Mouse (Mus musculus): ENCODE data around the gene Frmd4a. TPM values are rescaled to one million over a fixed set of nuclear protein-coding genes. Genes with fewer than 3 reads are reported as not detected.
"Not testable (repeated sequence)": the region's sequence is repeated elsewhere in the genome, so short reads cannot be mapped to it uniquely, and the experiment has no call there.

Frmd4a gene
- polyA plus RNA-seq, 1 experiment from 2014 or later = 33.1 TPM

DNA sequence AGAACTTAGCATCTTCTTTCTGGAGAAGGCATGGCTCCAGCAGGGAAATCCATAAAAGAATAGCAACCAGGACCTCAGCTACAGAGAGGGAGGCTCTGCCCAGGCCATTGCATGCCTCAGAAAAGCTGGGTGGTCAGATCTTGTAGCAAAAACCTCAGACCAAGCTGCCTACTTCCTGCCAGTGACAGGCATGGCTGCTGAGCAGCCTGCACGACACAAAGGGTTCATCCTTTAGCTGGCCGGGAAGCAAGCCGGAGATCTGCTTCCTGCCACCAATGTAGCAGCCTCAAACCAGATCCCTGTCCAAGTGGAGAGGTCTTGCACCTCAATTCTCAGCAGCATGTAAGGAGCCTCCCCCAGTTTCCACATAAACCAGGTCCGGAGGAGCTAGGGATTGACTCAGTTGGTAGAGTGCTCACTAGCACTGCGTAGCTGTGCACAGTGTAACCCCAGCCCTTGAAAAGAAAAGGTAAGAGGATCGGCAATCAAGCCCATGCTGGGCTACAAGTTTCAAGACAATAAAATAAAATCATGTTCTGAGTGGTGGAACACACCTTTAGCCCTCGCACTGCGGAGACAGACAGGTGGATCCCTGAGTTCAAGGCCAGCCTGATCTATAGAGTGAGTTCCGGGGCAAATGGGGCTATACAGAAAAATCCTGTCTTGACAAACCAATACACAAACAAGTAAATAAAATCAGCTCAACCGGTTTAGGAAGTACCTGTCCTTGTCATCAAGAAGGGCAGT lies 532.7 kb downstream of the Frmd4a start:
- H3K9me3 ChIP-seq (replicated peaks) = 0 out of 2 replicates have a peak, but pooled peaks cover 8% of the 10 kb centered on the region
- H3K36me3 ChIP-seq = peaks cover 86% of the 10 kb centered on the region
- no peak for DNase-seq (ENCODE audit: low spot score)
- peaks cover 22% of the 10 kb centered on the region for H3K4me1 ChIP-seq
- 91% methylated on average over 10 of the region's 10 CpGs for WGBS
- peak overlapping the region; percentile 35; the same call in 1 of the 2 replicates for H3K27ac ChIP-seq (replicated peaks)
- H3K4me3 ChIP-seq = no peak overlapping the region
- H3K27me3 ChIP-seq (ENCODE audit: low read depth, poor library complexity, severe bottlenecking) = no peaks in the 10 kb centered on the region

DNA sequence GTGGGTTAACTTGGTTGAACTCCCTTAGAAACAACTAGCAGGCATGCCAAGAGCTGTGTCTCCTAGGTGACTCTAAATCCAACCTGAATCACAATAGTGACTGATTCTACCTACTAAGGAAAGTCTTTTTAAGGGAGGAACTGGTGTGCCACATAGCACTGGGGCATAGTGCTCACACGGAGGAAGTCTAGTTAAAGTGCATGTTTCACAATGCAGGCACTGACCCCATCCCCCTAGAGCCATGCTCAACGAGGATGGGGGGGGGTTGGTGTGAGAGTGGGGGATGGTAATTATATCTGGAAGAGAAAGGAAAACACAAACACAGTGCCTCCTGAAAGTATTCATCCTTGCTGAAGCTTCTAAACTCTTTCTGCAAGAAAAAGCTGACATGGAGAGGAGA lies 533.9 kb downstream of the Frmd4a start:
- H3K27ac ChIP-seq (replicated peaks) = peak overlapping the region; percentile 55

DNA sequence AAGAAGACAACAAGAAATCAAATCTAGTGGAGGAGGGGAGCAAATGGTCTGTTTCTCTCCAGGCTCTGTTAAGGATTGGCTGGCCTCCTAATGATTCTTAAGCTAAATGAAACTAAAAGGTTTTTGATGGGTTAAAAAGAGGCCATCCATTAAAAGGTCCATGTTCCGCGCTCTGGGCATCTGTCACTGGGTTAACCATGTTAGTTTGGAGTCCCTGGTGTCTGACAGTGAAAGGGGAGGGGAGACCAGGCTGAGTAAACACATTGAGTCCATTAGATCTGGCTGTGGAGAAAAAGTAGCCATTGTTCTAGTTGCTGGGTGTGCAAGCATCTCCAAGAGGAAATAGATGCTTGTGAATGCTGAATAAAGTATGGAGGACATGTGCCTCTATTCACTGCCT lies 534.3 kb downstream of the Frmd4a start:
- Histone ChIP-seq H3K4me1 (peaks cover 36% of the 10 kb centered on the region), H3K36me3 (peaks cover 71% of the 10 kb centered on the region), H3K9me3 (replicated peaks) (0 out of 2 replicates have a peak, but pooled peaks cover 8% of the 10 kb centered on the region), H3K27ac (replicated peaks) (peak overlapping the region; percentile 55; the same call in 1 of the 2 replicates), H3K4me3 (no peak overlapping the region), H3K27me3 (ENCODE audit: low read depth, poor library complexity, severe bottlenecking) (no peaks in the 10 kb centered on the region)
- 76% methylated on average over 2 of the region's 2 CpGs for WGBS
- no peak for DNase-seq (ENCODE audit: low spot score)

More for the DNA sequence above, 533.9 kb downstream of the Frmd4a start:
- no peak overlapping the region for H3K4me3 ChIP-seq
- 0 out of 2 replicates have a peak, but pooled peaks cover 8% of the 10 kb centered on the region for H3K9me3 ChIP-seq (replicated peaks)
- peaks cover 75% of the 10 kb centered on the region for H3K36me3 ChIP-seq
- H3K4me1 ChIP-seq = peaks cover 32% of the 10 kb centered on the region
- no peaks in the 10 kb centered on the region for H3K27me3 ChIP-seq (ENCODE audit: low read depth, poor library complexity, severe bottlenecking)
- no peak for DNase-seq (ENCODE audit: low spot score)
- WGBS = 45% methylated on average over 2 of the region's 2 CpGs

DNA sequence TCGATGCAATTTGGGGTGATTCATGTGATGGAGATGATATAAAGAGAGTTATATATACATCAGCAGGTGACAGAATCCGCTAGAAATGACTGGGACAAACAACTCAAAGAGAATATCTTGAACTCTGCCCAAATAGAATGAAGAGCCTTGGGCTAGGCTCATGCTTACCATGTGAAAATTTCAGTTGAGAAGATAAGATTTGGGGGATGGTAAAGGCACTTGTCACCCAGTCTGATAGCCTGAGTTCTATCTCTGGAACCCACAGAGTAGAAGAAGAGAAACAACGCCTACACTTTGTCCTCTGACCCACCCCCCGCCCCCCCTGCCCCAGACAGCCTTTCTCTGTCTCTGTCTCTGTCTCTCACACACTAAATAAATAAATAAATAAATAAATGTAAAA lies 535.0 kb downstream of the Frmd4a start:
- peaks cover 42% of the 10 kb centered on the region for H3K4me1 ChIP-seq
- H3K4me3 ChIP-seq = no peak overlapping the region
- no peak for DNase-seq (ENCODE audit: low spot score)
- H3K27ac ChIP-seq (replicated peaks) = no peak overlapping the region
- 0 out of 2 replicates have a peak, but pooled peaks cover 8% of the 10 kb centered on the region for H3K9me3 ChIP-seq (replicated peaks)
- no peaks in the 10 kb centered on the region for H3K27me3 ChIP-seq (ENCODE audit: low read depth, poor library complexity, severe bottlenecking)
- H3K36me3 ChIP-seq = peaks cover 65% of the 10 kb centered on the region
- WGBS = 90% methylated on average over 4 of the region's 4 CpGs

DNA sequence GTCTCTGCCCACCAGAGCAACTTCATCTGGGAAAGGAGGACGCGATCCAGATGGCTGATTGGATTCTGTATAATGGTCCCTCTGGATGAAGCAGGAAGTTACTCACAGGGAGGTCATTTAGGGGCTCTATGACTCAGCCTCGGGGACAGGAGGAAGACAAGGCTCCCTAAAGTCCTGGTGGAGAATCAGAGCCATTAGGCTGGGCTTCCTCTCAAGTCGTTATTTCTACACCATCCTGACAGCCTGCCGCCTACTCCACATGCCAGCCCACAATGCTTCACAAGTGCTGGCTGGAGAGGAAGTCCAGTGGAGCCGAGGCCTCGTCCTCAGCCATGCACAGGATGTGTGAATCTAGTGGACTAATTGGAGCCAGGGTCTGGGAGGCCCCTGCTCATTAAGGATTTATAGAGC lies 537.7 kb downstream of the Frmd4a start:
- DNase-seq (ENCODE audit: low spot score) = no peak
- H3K4me3 ChIP-seq = no peak overlapping the region
- H3K27me3 ChIP-seq (ENCODE audit: low read depth, poor library complexity, severe bottlenecking) = no peaks in the 10 kb centered on the region
- H3K27ac ChIP-seq (replicated peaks) = peak overlapping the region; percentile 93
- peaks cover 69% of the 10 kb centered on the region for H3K4me1 ChIP-seq
- peaks cover 40% of the 10 kb centered on the region for H3K36me3 ChIP-seq
- WGBS = 61% methylated on average over 7 of the region's 7 CpGs
- H3K9me3 ChIP-seq (replicated peaks) = 0 out of 2 replicates have a peak, but pooled peaks cover 8% of the 10 kb centered on the region

DNA sequence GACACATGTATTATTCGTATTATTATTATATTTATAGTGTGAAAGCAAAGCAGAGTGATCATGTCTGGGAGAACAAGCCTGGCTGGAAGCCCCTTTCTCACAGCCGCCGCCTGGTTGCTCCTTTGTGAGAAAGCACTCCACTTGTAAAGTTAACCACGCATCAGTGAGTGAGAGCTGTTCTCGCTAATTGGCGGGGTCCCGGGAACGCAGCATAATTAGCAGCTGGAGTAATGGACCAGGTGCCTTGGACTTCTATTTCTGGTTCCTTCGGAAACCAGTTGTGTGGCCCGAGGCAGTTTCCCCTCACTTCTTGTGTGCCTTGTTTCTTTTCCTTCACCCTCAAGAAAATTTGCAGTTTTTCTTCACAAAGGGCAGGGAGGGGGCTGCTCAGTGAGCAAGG lies 538.7 kb downstream of the Frmd4a start:
- DNase-seq (ENCODE audit: low spot score) = no peak
- Histone ChIP-seq H3K27me3 (ENCODE audit: low read depth, poor library complexity, severe bottlenecking) (no peaks in the 10 kb centered on the region), H3K36me3 (peaks cover 33% of the 10 kb centered on the region), H3K9me3 (replicated peaks) (0 out of 2 replicates have a peak, but pooled peaks cover 3% of the 10 kb centered on the region), H3K4me1 (peaks cover 76% of the 10 kb centered on the region), H3K27ac (replicated peaks) (peak overlapping the region; percentile 93), H3K4me3 (peak overlapping the region; percentile 20; the same call in 1 of the 2 replicates)
- 33% methylated on average over 10 of the region's 10 CpGs for WGBS

DNA sequence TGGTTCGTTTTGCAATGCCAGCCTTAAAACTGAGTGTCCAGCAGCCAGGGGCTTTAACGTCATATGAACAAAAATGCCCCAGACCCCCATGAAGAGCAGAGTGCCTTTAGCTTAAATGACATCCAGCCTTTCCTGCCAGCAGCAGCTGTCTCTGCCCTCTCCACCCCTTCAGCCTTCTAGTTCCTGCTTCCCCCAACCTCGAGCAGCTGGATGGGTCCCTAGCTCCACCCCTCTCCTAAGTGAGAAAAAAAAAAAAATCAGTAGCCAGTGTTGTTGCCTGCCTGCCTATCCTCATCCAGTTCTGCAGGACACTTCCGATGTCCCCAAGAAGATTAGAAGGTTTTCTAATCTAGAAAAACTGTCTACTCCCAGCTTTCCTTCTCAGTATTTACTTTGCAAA lies 539.5 kb downstream of the Frmd4a start:
- Histone ChIP-seq H3K36me3 (peaks cover 32% of the 10 kb centered on the region), H3K4me3 (no peak overlapping the region), H3K9me3 (replicated peaks) (no peaks in the 10 kb centered on the region), H3K27ac (replicated peaks) (peak overlapping the region; percentile 93), H3K27me3 (ENCODE audit: low read depth, poor library complexity, severe bottlenecking) (no peaks in the 10 kb centered on the region), H3K4me1 (peaks cover 76% of the 10 kb centered on the region)
- WGBS = 32% methylated on average over 4 of the region's 4 CpGs
- DNase-seq (ENCODE audit: low spot score) = peak; percentile 36

DNA sequence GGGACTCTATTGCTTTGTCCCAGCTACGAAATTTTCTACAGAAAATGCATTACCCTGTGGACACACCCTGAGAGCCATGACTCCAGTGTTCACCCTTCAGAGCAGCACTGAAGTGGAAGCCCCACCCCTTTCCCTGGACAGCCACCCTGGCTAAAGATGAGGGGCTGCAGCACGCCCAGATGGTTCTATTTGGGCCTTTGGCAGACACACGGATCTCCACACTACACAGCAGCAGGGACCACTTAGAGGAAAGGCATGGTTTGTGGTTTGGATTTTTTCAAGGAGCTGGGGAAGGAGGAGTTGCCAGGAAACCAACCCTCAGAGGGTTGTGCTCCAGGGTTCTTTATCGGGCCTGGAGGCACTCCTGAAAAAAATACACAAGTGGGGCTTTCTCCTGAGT lies 539.9 kb downstream of the Frmd4a start:
- H3K4me1 ChIP-seq = peaks cover 79% of the 10 kb centered on the region
- no peaks in the 10 kb centered on the region for H3K9me3 ChIP-seq (replicated peaks)
- peak overlapping the region; percentile 93 for H3K27ac ChIP-seq (replicated peaks)
- WGBS = 57% methylated on average over 4 of the region's 4 CpGs
- no peak for DNase-seq (ENCODE audit: low spot score)
- H3K27me3 ChIP-seq (ENCODE audit: low read depth, poor library complexity, severe bottlenecking) = no peaks in the 10 kb centered on the region
- H3K36me3 ChIP-seq = peaks cover 36% of the 10 kb centered on the region
- H3K4me3 ChIP-seq = no peak overlapping the region

DNA sequence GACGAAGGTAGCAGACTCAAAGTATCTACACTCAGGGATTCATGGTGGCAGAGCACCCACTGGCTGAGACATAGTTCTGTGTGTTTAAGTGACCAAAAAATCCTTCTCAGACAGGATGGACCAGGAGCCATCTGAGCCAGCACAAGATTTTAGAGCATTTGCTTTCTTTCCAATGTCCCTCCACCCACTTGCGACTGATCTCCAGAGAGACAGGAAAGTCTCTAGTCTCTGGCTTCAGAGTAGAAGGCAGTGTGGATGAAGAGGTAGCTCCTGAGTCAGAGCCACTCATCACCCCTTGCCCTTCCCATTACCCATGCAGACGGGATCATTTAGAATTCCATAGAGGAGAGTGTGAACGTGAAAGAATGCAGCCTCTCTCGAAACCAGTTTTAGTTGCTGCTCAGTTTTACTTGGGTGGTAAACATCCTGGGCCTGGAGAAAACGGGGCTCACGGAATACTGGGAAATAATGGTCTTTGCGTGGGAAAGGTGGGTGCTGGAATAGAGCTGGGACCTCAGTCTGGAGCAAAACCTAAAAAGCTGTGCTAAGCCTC lies 541.2 kb downstream of the Frmd4a start:
- Histone ChIP-seq H3K27me3 (ENCODE audit: low read depth, poor library complexity, severe bottlenecking) (no peaks in the 10 kb centered on the region), H3K4me3 (peak overlapping the region; percentile 59), H3K9me3 (replicated peaks) (no peaks in the 10 kb centered on the region), H3K27ac (replicated peaks) (peak overlapping the region; percentile 93), H3K4me1 (peaks cover 92% of the 10 kb centered on the region), H3K36me3 (peaks cover 38% of the 10 kb centered on the region)
- peak; percentile 31 for DNase-seq (ENCODE audit: low spot score)
- WGBS = 22% methylated on average over 8 of the region's 8 CpGs

DNA sequence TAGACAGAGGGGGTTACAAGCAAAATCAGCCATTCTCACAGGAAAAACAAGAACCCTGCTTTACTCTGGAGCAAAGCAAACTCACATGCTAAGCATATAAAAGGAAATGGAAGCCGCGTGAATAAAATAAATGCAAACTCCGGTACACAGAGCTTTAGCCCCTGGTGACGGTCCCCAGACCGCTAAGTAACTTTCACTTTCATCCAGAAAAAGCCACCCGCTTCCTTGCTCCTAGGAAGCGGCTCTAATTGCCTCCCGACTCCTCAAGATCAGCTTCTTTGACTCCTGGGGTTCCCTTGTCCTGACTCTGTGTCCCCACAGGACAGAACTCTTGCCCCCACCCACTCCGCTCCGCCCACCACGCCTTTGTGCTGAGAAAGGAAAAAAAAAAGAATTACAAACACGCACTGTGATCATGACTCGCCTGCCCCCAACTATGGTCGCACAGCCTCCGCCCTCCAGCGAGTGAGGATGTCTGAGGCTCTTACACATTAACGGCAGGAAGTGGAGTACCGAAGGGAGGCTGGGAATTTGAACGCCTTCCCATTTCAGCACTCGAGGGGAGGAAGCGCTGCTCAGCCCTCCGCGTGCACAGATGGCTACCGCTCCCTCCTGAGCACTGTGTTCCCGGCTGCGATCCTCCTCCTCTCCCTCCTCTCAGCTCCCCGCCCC lies 541.8 kb downstream of the Frmd4a start:
- peak overlapping the region; percentile 59 for H3K4me3 ChIP-seq
- H3K36me3 ChIP-seq = peaks cover 38% of the 10 kb centered on the region
- H3K27me3 ChIP-seq (ENCODE audit: low read depth, poor library complexity, severe bottlenecking) = no peaks in the 10 kb centered on the region
- peak overlapping the region; percentile 93 for H3K27ac ChIP-seq (replicated peaks)
- peak; percentile 81 for DNase-seq (ENCODE audit: low spot score)
- H3K9me3 ChIP-seq (replicated peaks) = no peaks in the 10 kb centered on the region
- peaks cover 96% of the 10 kb centered on the region for H3K4me1 ChIP-seq
- WGBS = under 1% methylated on average over 27 of the region's 27 CpGs

DNA sequence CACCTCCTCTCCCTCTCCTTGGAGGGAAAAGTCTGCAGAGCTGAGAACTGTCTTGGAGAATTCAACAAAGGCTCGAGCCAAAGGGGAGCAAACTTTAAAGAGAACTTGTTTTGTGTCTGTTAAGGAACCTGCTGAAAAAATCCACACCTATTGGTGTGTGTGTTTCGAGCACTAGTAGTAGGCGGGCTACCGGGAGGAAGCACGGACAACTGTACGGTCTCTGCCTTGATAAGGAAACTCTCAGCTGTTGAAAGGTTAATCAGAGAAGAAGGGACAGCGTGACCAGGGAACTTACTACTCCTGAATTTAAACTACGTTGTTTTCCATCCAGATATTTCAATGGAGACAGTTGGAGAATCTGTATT lies 542.3 kb downstream of the Frmd4a start:
- Histone ChIP-seq H3K9me3 (replicated peaks) (no peaks in the 10 kb centered on the region), H3K27me3 (ENCODE audit: low read depth, poor library complexity, severe bottlenecking) (no peaks in the 10 kb centered on the region), H3K36me3 (peaks cover 38% of the 10 kb centered on the region), H3K4me1 (peaks cover 95% of the 10 kb centered on the region), H3K4me3 (peak overlapping the region; percentile 59), H3K27ac (replicated peaks) (peak overlapping the region; percentile 93)
- no peak for DNase-seq (ENCODE audit: low spot score)
- 3% methylated on average over 8 of the region's 8 CpGs for WGBS

DNA sequence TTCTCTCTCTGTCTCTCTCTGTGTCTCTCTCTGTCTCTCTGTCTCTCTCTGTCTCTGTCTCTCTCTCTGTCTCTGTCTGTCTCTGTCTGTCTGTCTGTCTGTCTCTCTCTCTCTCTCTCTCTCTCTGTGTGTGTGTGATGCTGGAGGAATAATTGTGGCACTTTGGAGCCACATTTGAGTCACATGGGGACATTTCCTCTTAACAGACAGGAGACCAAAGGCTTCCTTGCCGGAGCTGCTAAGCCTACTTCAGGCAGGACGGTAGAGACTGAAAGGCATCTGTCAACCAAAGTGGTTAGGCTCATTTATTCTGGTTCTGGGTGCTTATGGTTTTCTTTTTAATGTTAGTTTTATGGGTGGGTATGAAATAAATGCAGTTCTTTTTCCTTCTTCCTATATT lies 543.0 kb downstream of the Frmd4a start:
- H3K27me3 ChIP-seq (ENCODE audit: low read depth, poor library complexity, severe bottlenecking); H3K9me3 ChIP-seq (replicated peaks); DNase-seq (ENCODE audit: low spot score): not testable (repeated sequence)
- Histone ChIP-seq H3K27ac (replicated peaks) (peak overlapping the region; percentile 93), H3K4me3 (peak overlapping the region; percentile 59), H3K36me3 (peaks cover 39% of the 10 kb centered on the region), H3K4me1 (peaks cover 88% of the 10 kb centered on the region)
- WGBS = 22% methylated on average over 2 of the region's 2 CpGs

DNA sequence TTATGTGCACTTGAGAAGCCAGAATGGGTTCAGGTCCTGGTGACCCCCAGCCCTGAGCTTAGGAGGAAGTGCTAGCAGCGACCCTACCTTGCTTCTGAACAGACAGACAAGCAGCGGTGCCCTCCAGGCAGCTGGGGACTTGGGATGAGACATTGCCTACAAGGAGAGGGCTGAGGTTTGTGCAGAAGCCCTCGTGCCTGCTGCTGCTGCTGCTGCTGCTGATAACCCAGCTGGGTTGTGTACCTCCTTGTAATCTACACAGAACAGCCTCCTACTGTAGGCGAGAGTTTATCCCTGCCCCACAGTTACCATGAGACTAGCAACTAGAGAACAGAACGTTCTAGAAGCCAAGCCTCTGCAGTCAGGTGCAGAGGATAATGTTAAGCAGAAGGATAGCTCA lies 543.7 kb downstream of the Frmd4a start:
- Histone ChIP-seq H3K27ac (replicated peaks) (peak overlapping the region; percentile 93), H3K36me3 (peaks cover 46% of the 10 kb centered on the region), H3K27me3 (ENCODE audit: low read depth, poor library complexity, severe bottlenecking) (no peaks in the 10 kb centered on the region), H3K9me3 (replicated peaks) (no peaks in the 10 kb centered on the region), H3K4me3 (peak overlapping the region; percentile 59), H3K4me1 (peaks cover 82% of the 10 kb centered on the region)
- whole genome bisulfite sequencing = 66% methylated on average over 5 of the region's 5 CpGs
- no peak for DNase-seq (ENCODE audit: low spot score)

All from midbrain, embryonic 10.5 days (tissue).